Mouse (Mus musculus): Measurements from ENCODE around the gene Agpat4. TPM values are rescaled to one million over a fixed set of nuclear protein-coding genes. Genes with fewer than 3 reads are reported as not detected.

Gene Agpat4
- total and polyA plus RNA-seq, 2 experiments from 2014 or later, result 9.2 to 13.4 TPM

GRCm38 (mm10) chr17:12210544-12211132, 92.1 kb downstream of the Agpat4 start:
- Histone ChIP-seq H3K9ac (replicated peaks; ENCODE audit: low read depth, low read length) (no peak overlapping the region), H3K27ac (ENCODE audit: low read depth) (no peak overlapping the region), H3K4me2 (ENCODE audit: low read depth, low read length) (no peak overlapping the region), H3K36me3 (replicated peaks; ENCODE audit: control insufficient read depth, insufficient read depth, low read length) (peaks cover 9% of the 10 kb centered on the region; the same call in 1 of the 2 replicates), H3K27me3 (ENCODE audit: control insufficient read depth, insufficient read depth, low read length) (no peaks in the 10 kb centered on the region), H3K9me3 (replicated peaks; ENCODE audit: control insufficient read depth, low read length) (no peaks in the 10 kb centered on the region), H3K4me3 (ENCODE audit: low read depth, low read length) (no peak overlapping the region), H3K4me1 (ENCODE audit: control insufficient read depth, insufficient read depth) (peaks cover 8% of the 10 kb centered on the region)
- DNase-seq (ENCODE audit: low spot score) (no peak), ATAC-seq (ENCODE audit: insufficient read depth, low read depth) (peak; percentile 22; the same call in 1 of the 2 replicates)
- TF ChIP-seq CTCF (IDR thresholded peaks at IDR 0.05; ENCODE audit: low read depth), result peak; percentile 99
- no peak for TF ChIP-seq EP300 (IDR thresholded peaks at IDR 0.05; ENCODE audit: low read depth)
- 29% methylated on average over 8 of the region's 8 CpGs for WGBS

GRCm38 (mm10) chr17:12211890-12212289, 93.4 kb downstream of the Agpat4 start:
- TF ChIP-seq CTCF (IDR thresholded peaks at IDR 0.05; ENCODE audit: low read depth), result no peak
- TF ChIP-seq EP300 (IDR thresholded peaks at IDR 0.05; ENCODE audit: low read depth), result no peak
- Histone ChIP-seq H3K9me3 (replicated peaks; ENCODE audit: control insufficient read depth, low read length) (no peaks in the 10 kb centered on the region), H3K27me3 (ENCODE audit: control insufficient read depth, insufficient read depth, low read length) (no peaks in the 10 kb centered on the region), H3K27ac (ENCODE audit: low read depth) (no peak overlapping the region), H3K4me2 (ENCODE audit: low read depth, low read length) (no peak overlapping the region), H3K9ac (replicated peaks; ENCODE audit: low read depth, low read length) (no peak overlapping the region), H3K4me1 (ENCODE audit: control insufficient read depth, insufficient read depth) (no peaks in the 10 kb centered on the region), H3K4me3 (ENCODE audit: low read depth, low read length) (no peak overlapping the region), H3K36me3 (replicated peaks; ENCODE audit: control insufficient read depth, insufficient read depth, low read length) (peaks cover 16% of the 10 kb centered on the region; the same call in 1 of the 2 replicates)
- DNase-seq (ENCODE audit: low spot score), result no peak
- no peak for ATAC-seq (ENCODE audit: insufficient read depth, low read depth)
- WGBS, result 81% methylated on average over 11 of the region's 11 CpGs

GRCm38 (mm10) chr17:12212341-12212740, 93.8 kb downstream of the Agpat4 start:
- no peak overlapping the region for H3K4me2 ChIP-seq (ENCODE audit: low read depth, low read length)
- no peak for TF ChIP-seq EP300 (IDR thresholded peaks at IDR 0.05; ENCODE audit: low read depth)
- TF ChIP-seq CTCF (IDR thresholded peaks at IDR 0.05; ENCODE audit: low read depth), result no peak
- H3K9ac ChIP-seq (replicated peaks; ENCODE audit: low read depth, low read length), result no peak overlapping the region
- 89% methylated on average over 6 of the region's 6 CpGs for WGBS
- DNase-seq (ENCODE audit: low spot score), result no peak
- H3K36me3 ChIP-seq (replicated peaks; ENCODE audit: control insufficient read depth, insufficient read depth, low read length), result peaks cover 20% of the 10 kb centered on the region; the same call in 1 of the 2 replicates
- no peak overlapping the region for H3K27ac ChIP-seq (ENCODE audit: low read depth)
- no peaks in the 10 kb centered on the region for H3K4me1 ChIP-seq (ENCODE audit: control insufficient read depth, insufficient read depth)
- ATAC-seq (ENCODE audit: insufficient read depth, low read depth), result no peak
- no peaks in the 10 kb centered on the region for H3K9me3 ChIP-seq (replicated peaks; ENCODE audit: control insufficient read depth, low read length)
- H3K27me3 ChIP-seq (ENCODE audit: control insufficient read depth, insufficient read depth, low read length), result no peaks in the 10 kb centered on the region
- no peak overlapping the region for H3K4me3 ChIP-seq (ENCODE audit: low read depth, low read length)

- no peak overlapping the region for H3K9ac ChIP-seq (replicated peaks; ENCODE audit: low read depth, low read length)
- no peaks in the 10 kb centered on the region for H3K4me1 ChIP-seq (ENCODE audit: control insufficient read depth, insufficient read depth)
- peaks cover 27% of the 10 kb centered on the region for H3K36me3 ChIP-seq (replicated peaks; ENCODE audit: control insufficient read depth, insufficient read depth, low read length)
- no peak for DNase-seq (ENCODE audit: low spot score)
- H3K4me2 ChIP-seq (ENCODE audit: low read depth, low read length), result no peak overlapping the region
- no peak overlapping the region for H3K4me3 ChIP-seq (ENCODE audit: low read depth, low read length)
- TF ChIP-seq EP300 (IDR thresholded peaks at IDR 0.05; ENCODE audit: low read depth) (no peak), CTCF (IDR thresholded peaks at IDR 0.05; ENCODE audit: low read depth) (no peak)
- no peak for ATAC-seq (ENCODE audit: insufficient read depth, low read depth)
- 79% methylated on average over 8 of the region's 8 CpGs for WGBS
- no peak overlapping the region for H3K27ac ChIP-seq (ENCODE audit: low read depth)
- no peaks in the 10 kb centered on the region for H3K9me3 ChIP-seq (replicated peaks; ENCODE audit: control insufficient read depth, low read length)
- no peaks in the 10 kb centered on the region for H3K27me3 ChIP-seq (ENCODE audit: control insufficient read depth, insufficient read depth, low read length)
Measured at GRCm38 (mm10) chr17:12213430-12213829, 94.9 kb downstream of the Agpat4 start.

GRCm38 (mm10) chr17:12216224-12216623, 97.7 kb downstream of the Agpat4 start:
- peaks cover 45% of the 10 kb centered on the region for H3K36me3 ChIP-seq (replicated peaks; ENCODE audit: control insufficient read depth, insufficient read depth, low read length)
- H3K9ac ChIP-seq (replicated peaks; ENCODE audit: low read depth, low read length), result no peak overlapping the region
- WGBS, result 44% methylated on average over 6 of the region's 6 CpGs
- ATAC-seq (ENCODE audit: insufficient read depth, low read depth), result no peak
- no peak overlapping the region for H3K4me2 ChIP-seq (ENCODE audit: low read depth, low read length)
- DNase-seq (ENCODE audit: low spot score), result no peak
- no peak for TF ChIP-seq EP300 (IDR thresholded peaks at IDR 0.05; ENCODE audit: low read depth)
- no peak for TF ChIP-seq CTCF (IDR thresholded peaks at IDR 0.05; ENCODE audit: low read depth)
- no peaks in the 10 kb centered on the region for H3K4me1 ChIP-seq (ENCODE audit: control insufficient read depth, insufficient read depth)
- no peaks in the 10 kb centered on the region for H3K9me3 ChIP-seq (replicated peaks; ENCODE audit: control insufficient read depth, low read length)
- H3K27me3 ChIP-seq (ENCODE audit: control insufficient read depth, insufficient read depth, low read length), result no peaks in the 10 kb centered on the region
- H3K27ac ChIP-seq (ENCODE audit: low read depth), result no peak overlapping the region
- H3K4me3 ChIP-seq (ENCODE audit: low read depth, low read length), result no peak overlapping the region

- ATAC-seq (ENCODE audit: insufficient read depth, low read depth) (no peak), DNase-seq (ENCODE audit: low spot score) (no peak)
- H3K27me3 ChIP-seq (ENCODE audit: control insufficient read depth, insufficient read depth, low read length), result no peaks in the 10 kb centered on the region
- peaks cover 61% of the 10 kb centered on the region for H3K36me3 ChIP-seq (replicated peaks; ENCODE audit: control insufficient read depth, insufficient read depth, low read length)
- H3K9me3 ChIP-seq (replicated peaks; ENCODE audit: control insufficient read depth, low read length), result no peaks in the 10 kb centered on the region
- no peak overlapping the region for H3K9ac ChIP-seq (replicated peaks; ENCODE audit: low read depth, low read length)
- no peak overlapping the region for H3K4me3 ChIP-seq (ENCODE audit: low read depth, low read length)
- TF ChIP-seq CTCF (IDR thresholded peaks at IDR 0.05; ENCODE audit: low read depth) (no peak), EP300 (IDR thresholded peaks at IDR 0.05; ENCODE audit: low read depth) (no peak)
- no peak overlapping the region for H3K4me2 ChIP-seq (ENCODE audit: low read depth, low read length)
- H3K4me1 ChIP-seq (ENCODE audit: control insufficient read depth, insufficient read depth), result no peaks in the 10 kb centered on the region
- WGBS, result 53% methylated on average over 6 of the region's 6 CpGs
- H3K27ac ChIP-seq (ENCODE audit: low read depth), result no peak overlapping the region
Measured at GRCm38 (mm10) chr17:12221926-12222325, 103.4 kb downstream of the Agpat4 start.

All from heart, postnatal 0 days (tissue).